Mouse (Mus musculus) telencephalon, adult 2 months (tissue): ENCODE results near the gene Ctnnd2.

ENCODE experiments used
- DNase-seq: peaks from one replicate; pipeline ENCODE4 v3.0.0-alpha.2; 2011; ENCODE audit warnings: low read depth, low spot score

Gene Ctnnd2

DNA sequence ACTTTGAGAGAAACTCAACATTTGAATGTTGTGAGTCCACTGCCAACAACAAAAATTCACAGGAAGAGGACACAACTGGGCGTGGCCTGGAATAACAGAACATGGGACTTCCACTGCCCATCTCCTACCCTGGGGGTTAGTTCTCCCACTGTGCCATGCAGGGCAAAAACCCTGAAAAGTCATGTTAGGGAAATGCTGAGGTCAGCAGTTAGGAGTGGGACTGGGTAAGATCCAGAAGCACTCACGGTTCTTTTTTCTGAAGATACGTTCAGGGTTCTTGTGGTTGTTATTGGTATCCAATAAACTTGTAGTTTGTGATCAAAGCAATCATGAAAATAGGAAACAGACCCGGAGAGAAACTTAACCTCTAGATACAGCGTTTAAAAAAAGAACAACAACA is 695.0 kb downstream of the Ctnnd2 start:
- DNase-seq: no peak

DNA sequence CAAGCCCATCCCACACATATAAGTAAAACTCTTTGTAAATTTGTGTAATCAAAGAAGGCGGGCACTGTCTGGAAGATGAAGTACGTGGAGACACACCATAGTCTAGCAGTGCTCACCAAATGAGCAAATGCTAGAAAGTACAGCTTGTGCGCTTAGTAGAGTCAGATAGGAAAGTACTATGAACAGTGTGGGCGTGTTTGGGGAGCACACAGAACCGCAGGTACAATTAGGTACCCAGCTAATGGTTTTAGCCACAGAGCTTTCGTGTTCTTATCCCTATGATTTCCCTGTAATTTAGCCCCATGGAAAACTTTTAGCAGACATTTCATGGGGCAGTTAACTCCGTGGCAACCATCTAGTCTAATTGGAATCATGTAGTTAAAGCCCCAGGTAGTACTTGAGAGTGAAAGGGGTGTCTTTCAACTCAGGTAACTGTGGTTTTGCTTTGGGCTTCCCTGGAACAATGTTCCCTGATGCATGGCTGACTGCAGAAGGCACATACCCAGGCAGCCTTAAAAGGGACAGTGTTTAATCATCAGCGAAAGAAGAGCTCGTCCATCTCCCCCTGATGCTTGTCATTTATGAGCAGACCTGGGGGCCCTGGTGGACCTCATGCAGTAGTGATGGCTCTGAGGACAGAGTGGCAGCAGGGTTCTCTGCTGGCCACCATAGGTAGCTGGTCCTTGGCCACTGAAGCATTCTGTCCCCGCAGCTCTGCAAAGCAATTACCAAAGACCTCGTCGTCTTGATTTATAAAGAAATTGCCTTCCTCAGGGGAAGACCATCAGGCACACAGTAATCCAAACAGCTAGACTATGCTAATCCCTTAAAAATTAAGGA is 697.5 kb downstream of the Ctnnd2 start:
- DNase-seq: no peak

DNA sequence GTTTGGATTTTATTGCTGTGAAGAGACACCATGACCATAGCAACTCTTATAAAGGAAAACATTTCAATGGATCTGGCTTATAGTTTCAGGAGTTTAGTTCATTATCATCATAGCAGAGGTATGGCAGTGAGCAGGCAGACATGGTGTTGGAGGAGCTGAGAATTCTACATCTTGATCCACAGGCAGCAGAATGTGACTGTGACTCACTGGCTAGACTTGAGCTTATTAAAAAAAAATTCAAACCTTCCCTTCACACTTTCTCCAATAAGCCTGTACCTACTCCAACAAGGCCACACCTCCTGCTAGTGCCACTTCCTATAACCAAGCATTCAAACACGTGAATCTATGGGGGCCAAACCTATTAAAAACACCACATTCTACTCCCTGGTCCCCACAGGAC is 703.1 kb downstream of the Ctnnd2 start:
- DNase-seq: no peak

DNA sequence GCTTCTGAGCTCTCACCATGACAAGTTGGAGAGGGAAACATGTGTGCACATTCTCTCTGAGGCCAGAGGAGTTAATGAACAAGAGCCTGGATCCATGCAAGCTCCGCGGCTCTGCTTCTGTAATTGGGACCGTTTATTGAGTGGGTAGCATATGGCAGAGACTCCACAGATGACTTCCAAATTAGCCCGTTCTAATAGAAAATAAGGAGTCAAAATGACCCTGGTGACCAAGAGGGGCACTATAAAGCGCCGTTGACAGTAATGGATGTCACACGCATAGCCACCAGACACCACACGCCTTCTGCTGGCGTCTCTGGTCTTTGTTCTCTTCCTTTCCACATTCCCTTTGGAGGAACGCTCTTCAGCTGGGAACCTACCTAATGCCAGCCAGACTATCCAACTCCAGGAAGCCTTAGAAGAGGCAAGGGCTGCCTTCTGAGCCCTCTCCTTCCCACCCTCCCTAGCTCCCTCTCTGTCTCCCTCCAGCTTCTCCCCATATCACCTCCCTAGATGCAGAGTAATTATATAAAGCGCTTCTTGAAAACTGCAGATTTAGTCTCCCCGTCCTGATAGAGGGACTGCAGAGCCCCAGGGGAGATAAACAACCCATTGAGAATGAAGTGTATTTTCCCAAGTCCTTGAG is 712.4 kb downstream of the Ctnnd2 start:
- DNase-seq: no peak

DNA sequence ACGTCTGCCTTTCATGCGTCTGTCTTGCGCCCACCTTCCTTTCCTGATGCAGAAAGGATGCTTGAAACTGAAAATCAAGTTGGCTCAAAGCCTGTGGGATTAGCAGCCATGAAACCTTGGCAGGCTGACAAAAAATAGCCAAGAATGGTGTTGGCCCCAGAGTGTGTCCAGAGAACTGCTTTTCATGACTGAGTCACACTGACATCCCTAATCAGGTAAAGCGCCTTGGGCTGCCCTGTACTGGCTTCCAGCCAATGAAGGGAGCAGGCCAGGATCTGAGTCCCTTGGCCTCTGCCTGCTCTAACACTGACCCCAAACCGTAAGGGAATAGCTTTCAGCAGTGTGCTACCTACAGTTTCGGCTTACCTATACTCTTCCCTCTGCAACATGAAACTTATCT is 713.0 kb downstream of the Ctnnd2 start:
- DNase-seq: no peak

DNA sequence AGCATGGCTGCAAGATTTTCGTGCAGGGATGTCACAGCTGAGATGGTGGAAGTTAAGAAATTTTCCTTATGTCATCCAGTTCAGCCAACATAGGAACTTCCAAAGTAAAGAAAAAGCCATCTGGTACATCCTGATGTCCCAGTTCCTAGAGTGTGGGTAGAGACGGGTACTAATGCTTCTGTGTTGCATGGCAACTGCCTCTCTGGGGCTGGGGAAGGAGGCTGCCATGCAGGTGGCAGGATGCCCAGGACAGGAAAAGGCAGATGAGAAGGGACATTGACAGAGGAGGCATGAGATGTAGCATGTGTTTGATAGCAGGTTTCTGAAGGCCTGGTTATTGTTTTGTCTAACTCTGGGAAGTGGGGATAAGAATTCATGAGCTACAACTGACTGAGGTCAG is 715.2 kb downstream of the Ctnnd2 start:
- peak; percentile 92 for DNase-seq

DNA sequence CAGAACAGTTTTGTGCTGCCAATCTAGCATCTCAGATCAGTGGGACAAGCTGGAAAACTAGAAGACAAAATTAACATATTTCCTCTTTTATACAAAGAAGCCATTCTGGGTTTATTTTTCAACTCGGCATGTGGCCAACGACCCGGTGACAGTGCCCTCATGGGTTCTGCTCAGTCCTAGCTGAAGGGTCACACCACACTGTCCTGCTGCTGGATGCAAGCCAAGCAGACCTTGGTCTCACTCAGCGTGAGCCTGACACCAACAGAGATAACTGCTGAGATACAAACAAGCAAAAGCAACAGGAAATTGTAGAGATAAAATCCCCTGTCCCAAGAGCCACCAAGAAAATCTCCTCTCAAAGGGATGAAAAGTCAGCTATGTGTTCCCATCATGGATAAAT is 719.6 kb downstream of the Ctnnd2 start:
- DNase-seq: no peak

DNA sequence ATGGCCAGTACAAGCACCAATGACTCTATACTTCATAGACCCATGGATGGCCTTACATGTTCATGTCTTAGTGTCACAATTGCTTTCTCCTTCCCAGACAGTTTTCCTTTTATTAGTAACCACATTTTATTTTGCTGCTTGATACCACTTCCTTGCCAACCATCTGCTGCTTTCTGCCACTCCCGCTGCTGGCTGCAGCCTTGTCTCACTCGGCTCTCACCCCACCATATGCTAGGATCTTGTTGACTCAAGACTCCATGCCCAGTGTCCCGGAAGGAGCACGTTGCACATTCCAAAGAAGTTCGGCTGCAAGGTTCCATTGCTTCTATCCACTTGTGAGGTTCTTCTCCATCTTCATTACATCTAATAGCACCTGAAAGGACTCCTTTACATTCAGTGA is 722.7 kb downstream of the Ctnnd2 start:
- peak; percentile 47 for DNase-seq

DNA sequence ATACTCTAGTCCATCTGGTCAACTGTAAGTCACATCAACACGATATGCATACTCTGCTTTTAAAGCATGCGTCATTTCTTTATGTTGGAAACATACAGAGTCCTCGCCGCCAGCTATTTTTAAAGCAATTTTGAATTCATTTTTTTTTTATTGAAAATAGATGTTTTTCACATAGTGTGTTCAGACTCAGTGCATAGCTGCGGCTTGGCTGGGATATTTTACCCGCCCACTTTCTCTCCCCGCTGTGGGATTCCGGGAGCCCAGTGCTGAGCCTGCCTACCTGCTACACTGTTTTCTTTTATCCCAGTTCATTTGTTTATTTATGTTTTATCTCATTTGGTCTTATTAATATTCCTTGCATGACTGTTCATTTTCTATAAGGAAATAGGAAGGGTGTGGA is 724.9 kb downstream of the Ctnnd2 start:
- DNase-seq: peak; percentile 34

DNA sequence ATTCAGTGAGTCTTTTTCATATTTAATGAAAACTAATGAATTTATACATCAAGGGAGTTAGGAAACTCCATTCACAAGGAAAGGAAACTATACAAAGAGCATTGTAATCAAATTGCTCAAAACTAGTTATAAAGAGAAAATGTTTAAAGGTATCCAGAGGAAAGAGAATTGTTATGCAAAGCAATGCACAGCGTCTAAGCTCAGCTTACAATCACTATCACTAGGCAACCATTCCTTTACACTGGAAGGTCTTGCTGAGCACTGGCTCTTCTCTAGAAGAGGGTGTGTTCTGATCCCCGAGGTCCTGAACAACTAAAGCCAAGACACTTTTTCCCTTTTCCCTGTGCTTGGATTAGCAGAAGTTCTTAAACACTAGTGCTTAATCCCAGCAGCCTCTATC is 735.6 kb downstream of the Ctnnd2 start:
- no peak for DNase-seq

DNA sequence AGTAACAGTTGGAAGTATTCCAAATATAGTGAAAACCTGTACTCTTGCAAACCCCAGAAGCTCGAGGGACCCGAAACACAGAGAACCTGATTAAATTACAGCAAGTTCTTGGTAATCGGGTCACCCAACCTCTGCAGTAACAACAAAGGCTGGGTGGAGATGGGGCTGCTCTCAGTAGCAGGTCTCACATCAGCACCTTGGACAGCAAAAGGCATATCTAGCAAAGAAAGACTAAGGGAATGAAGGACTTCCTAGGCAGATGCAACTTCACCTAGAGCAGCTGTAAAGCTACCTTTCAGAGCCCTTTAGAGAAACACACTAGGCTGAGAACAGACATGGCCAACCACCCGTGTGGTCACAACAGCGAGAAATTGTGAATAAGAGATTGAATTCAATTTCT is 741.0 kb downstream of the Ctnnd2 start:
- no peak for DNase-seq

DNA sequence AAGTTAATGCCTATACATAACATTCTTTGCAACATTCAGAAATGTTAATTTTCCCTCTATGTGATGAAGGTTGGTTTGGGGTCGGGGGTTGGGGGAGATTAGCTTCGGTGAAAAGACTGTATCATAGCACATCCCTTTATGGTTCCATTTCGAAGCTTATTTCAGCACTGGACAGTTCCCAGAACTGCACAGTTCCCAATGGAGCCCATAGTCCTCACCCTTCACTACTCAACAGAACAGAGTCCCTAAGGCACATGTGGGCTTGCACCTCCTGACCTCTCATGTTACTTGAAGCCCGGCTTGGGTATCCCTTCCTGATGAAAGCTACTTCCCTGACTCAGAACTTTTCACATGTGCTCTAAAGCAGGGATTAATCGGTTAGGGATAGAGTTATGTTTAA is 753.4 kb downstream of the Ctnnd2 start:
- DNase-seq: no peak

DNA sequence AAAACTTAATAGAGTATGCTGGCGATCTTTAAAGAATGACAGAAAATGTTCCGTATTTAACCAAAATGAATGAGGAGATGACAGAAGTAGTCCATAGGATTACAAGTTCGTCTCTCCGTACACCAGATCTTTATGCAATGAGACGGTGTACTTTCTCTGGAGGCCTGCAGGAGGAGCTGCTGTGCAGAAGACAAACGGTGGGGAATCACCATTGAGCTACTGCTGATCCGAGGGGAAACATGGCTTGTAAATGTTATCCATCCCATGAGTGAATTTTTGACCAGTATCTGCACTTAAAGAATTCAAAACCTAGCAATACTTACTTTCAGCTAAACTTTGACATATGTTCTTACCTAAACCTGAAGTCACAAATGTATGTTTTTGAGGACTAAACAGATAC is 755.2 kb downstream of the Ctnnd2 start:
- DNase-seq: no peak

DNA sequence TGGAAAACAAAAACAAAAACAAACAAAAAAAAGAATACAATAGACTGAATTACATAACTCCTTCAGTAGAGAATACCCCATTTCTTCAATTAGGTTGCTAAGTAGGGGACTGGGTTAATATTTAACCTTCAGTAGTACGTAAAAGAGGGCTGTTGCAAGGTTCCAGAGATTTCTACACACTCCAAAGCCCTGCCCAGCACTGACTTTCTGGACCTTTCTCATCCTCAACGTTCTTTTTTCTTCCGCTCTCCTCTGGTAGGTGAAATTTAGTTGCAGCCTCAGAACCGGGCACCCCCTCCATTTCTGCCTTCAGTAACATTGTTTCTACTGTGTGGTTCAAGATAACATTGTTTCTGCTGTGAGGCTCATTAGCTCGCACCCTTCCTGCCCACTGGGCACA is 759.5 kb downstream of the Ctnnd2 start:
- no peak for DNase-seq

DNA sequence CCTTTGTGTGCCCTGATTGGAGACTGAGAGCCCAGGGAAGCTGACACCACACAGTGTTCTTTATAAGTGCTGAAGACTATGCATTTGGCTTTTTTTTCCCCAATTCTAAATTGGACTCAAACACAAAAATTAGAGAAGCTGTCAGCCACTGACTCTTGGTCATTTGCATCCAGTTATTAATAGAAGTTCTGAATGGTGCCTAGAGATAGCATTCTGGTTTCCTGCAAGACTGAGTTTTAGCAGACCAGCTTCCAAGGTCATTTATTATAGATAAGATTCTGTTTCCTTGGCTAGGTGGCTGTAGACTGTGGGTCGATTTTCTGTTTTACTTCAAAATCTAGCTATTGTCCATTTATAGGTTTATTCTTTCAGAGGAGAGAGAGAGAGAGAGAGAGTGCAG is 773.5 kb downstream of the Ctnnd2 start:
- DNase-seq: no peak

DNA sequence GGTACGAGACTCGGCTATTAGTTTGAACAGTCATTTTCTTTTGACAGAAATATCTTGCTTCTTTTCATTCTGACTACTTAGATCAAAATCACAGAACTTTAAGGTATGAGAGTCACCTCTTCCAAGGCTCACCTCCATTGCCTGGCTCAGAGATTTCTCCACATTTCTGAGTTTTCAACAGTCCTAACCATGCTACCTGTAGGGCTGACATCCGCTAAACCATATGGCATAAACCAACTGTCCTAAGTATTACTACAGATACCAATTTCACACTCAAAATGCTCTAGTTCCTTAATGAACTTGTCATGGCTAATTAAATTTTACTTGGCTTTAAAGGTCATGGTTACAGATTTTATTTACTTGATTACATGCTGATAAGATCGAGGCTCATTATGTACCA is 786.1 kb downstream of the Ctnnd2 start:
- DNase-seq: no peak

DNA sequence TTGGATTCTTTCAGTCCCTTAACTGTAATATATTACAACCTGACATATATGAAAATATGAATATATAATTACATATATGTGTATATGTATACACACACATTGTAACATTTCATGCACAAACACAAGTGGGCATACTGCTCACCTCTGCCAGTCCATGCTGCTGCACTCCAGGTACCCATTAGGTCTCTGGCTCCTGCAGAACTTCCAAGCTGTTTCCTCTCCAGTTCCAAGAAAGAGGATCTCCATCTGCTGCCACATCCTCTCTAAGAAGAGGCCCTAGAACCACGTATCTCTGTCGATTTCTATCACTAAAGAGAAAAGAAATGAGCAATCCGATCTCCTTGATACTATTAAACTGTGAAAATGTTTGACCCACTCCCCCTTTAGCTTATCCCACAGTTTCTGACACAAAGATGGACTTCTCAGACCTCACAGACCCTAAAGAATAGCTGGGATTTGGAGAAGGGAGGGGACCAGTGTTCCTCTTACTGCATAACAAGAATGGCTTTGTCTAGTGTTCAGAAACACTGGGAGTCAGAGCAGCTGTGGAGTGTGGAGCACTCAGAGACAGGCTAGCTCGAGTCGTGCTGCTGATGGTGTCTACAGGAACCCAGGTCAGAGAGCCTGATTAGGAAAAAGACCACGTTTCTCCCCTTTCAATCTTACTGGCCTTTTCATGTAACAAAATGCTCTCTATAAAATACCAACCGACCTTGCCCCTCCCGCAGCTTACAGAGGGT is 790.2 kb downstream of the Ctnnd2 start:
- peak; percentile 27 for DNase-seq

DNA sequence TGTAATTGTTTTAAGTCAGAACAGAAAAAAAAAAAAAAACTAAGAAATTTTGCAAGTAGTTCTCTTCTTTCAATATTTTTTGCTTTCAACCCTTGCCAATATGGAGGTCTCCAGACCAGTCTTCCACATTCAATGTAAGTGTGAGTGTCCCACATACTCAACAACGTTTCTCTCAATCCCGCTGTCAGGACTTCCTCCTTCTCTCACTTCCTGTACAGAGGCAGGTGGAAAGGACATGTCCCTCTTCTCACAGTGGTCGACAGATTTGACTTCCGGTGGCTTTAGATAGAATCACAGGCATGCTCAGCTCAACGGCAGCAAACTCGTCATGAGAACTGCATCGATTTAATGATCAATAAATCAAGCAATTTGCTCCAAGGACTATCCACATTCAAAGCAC is 791.7 kb downstream of the Ctnnd2 start:
- DNase-seq: no peak

DNA sequence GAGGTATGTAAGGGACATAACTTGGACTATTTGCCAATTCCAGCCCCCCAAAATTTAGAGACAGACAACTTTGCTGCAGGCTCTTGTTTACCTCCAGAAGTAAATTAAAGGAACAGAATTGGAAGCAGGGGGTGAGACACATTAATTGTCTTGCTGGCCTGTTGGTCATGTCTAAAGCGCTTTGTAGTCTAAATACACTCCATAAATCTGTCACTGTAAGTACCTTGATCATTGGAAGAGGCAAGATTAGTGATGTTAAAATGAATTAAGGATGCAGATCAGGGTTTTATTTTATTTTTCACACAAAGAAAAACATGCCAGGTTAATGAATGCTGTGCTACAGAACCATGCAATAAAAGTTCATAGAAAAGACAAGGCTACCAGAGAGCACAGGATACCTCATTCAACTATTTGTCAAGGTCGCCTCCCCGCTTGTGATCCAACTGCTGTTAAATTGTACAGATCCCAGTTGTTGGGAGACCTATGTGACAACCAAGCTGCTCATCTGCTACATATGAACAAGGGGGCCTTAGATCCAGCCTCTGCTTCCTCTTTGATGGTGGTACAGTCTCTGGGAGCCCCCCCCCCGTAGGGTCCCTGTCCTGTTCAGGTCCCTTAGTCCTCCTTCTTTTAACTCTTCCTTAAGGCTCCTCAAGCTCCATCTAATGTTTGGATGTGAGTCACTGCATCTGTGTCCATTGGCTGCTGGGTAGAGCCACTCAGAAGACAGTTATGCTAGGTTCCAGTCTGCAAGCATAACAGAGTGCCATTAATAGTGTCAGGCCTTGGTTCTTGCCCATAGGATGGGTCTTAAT is 792.7 kb downstream of the Ctnnd2 start:
- DNase-seq: no peak

DNA sequence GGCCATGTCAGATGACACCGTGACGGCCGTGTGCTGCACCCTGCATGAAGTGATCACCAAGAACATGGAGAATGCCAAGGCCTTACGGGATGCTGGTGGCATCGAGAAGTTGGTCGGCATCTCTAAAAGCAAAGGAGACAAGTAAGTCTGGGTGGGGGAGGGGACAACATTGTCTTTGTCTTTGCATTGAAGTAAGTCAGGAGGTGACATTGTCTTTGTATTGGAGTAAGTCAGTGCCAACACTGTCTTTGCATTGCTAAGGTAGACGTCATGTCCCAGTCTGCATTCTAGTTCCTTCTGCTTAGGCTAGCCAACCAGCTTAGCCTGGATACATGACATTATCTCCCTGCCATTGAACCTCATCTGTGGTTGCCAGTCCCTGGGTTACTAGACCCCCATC is 794.4 kb downstream of the Ctnnd2 start:
- no peak for DNase-seq

DNA sequence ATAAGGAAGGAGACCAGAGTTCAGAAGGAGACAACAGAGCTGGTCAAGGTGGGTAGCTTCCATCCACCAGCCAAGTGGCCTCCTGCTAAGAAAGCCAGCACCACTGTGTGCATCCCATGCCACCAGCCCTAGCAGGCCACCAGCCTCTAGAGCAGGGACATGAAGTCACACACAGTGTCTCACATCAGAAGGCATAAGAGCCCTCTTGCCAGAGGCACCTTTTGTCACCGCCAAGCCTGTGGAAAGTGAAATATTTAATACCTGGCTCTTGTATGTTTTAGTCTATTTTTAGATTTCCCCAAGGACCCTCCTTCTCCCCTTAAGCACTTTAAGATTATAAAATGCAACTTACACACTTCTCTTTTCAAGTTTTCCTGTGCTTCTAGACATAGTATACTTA is 802.0 kb downstream of the Ctnnd2 start:
- DNase-seq: no peak
